Mouse (Mus musculus): ENCODE data around the gene Glis1.

The Glis1 gene

DNA sequence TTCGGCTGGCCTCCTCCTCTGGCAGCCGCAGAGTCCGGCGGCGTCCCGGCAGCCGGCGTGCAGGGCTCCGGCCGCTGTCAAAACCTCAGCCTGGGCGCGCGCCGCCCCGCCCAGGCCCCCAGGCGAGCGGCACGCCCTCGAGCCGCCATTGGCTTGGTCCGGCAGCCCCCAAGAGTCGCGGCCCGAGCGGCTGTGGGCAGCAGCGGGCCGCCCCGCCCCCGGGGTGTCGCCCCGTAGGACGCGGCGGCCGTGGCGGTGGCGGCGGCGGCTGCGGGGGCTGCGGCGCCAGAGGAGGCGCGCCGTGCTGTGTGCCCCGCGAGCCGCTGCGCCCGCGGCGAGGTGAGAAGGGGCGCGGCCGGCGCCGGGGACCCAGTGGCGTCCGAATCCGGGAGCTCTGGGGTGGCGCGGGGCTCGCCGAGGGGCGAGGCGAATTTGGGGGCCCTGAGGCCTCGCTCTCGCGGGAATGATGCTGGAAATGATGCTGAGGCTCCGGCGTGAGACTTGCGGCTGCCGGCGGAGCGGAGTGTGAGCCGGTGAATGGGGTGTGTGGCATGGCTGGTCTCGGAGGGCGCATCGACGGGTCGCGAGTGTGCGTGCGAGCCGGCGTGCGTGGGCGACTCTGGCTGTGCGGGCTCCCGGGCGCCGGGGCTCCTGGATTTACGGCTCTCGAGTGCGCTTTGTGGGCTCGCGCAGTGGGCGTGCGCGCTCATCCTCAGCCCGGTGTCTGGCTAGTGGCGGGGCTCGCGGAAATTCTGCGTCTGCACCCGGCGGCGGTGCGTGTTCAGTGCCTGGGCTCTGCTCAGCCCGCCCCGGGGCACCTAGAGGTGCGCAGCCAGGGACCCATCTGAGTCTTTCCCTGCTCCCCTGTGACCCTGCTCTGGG lies at the start of gene Glis1:
Glis1 (plus strand) TSS at position 236 of the 882 bp plus-strand sequence.
- DNase-seq (ENCODE audit: low spot score), result no peak

DNA sequence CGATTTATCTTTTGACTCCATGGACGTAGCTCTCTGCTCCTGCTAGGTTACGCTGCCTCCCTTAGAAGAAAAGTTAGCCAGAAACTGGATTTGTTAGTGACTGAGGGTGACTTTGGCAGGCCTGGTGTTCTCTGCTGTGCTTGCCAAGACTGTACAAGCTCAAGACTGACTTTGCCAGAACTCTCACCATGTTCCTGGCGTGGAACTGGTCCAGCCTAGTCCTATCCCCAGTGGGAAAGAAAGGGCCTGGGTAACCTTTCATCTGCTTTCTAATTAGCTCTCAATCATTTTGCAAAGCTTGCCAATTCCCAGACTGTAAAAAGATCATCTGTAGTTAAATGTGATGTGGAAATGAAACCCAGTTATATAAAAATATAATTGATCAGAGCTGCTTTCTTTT lies 47.4 kb upstream of the Glis1 start:
- no peak for DNase-seq (ENCODE audit: low spot score)

GRCm38 (mm10) chr4:107387465-107387864 lies 46.9 kb upstream of the Glis1 start:
- DNase-seq (ENCODE audit: low spot score), result no peak

- DNase-seq (ENCODE audit: low spot score), result no peak
These were observed 46.1 kb upstream of the Glis1 start for GRCm38 (mm10) chr4:107388291-107388690.

DNA sequence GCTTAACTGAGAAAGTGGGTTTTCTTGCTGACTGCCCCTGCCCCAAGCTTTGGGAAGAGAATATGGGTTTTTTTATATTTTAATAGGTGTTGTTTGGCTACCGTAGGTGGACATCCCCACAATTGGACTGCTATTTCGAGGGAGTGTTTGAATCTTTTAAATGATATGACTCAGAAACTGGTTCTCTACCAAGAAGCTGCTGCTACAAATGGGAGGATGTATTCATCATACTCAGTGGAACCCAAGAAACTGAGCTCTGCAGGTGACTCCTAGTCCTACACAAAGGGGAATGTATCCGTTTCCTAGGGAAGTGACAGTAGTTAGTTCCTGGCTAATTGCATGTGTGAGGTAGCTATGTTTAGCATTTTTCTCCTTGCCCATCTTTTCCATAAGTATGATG lies 45.0 kb upstream of the Glis1 start:
- no peak for DNase-seq (ENCODE audit: low spot score)

- no peak for DNase-seq (ENCODE audit: low spot score)
These were observed 40.6 kb upstream of the Glis1 start for GRCm38 (mm10) chr4:107393771-107394170.

DNA sequence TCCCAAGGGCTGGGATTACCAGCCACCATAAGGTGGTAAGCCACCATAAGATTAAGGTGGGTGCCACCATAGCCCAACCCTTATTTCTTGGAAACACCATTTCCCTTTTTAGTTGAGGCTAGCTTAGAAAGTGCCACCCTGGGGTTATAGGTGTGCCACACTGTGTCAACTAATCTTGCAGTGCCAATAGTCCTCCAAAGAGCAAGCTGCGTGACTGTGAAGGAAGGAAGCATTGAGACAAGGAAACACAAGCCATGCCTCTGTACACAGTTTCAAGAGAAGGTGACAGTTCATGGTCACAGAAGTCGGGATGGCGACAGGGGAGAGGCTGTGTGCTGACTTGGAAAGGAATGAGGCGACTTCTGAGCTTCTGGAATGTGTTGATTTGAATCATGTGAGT lies 14.2 kb upstream of the Glis1 start:
- DNase-seq (ENCODE audit: low spot score), result no peak

GRCm38 (mm10) chr4:107421711-107422110 lies 12.7 kb upstream of the Glis1 start:
- DNase-seq (ENCODE audit: low spot score), result no peak

GRCm38 (mm10) chr4:107422176-107422575 lies 12.2 kb upstream of the Glis1 start:
- DNase-seq (ENCODE audit: low spot score), result no peak

DNA sequence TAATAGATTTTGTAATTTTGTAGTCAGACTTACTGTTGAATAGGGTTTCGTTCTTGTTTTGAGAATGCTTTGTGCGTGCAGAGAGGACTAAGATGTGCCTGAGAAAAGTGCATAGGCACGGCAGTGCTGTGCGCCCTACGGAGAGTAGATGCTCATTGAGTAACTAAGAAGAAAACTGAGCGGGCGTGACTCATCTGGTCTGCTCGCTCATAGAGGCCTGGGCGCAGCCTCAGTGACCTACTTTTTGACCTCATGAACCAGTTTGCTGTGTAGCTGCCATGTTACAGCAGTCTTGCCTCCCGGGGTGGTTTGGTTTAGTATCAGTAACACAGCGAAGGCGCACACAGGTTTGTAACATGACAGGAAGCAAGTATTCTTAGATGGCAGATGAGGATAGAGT lies 8.8 kb upstream of the Glis1 start:
- no peak for DNase-seq (ENCODE audit: low spot score)

GRCm38 (mm10) chr4:107426631-107427030 lies 7.8 kb upstream of the Glis1 start:
- no peak for DNase-seq (ENCODE audit: low spot score)

GRCm38 (mm10) chr4:107432717-107433116 lies 1.7 kb upstream of the Glis1 start:
- DNase-seq (ENCODE audit: low spot score), result no peak

DNA sequence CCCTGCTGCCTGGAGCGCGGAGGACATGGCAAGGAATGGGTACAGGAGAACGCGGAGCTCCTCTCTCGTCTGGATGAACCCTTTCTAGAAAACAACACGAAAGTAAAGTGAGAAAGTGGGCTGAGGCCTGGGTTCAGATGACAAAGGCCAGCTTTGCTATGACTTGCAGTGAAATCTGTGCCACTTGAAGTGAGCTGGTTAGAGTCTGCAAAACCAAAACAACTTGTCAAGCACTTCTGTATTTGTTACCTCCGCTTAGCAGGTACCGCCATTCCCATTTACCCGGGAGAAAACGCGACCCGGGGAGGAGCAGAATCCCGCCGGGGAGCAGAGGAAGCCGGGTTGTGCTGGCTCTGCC lies 414 bp upstream of the Glis1 start:
- DNase-seq (ENCODE audit: low spot score), result no peak

DNA sequence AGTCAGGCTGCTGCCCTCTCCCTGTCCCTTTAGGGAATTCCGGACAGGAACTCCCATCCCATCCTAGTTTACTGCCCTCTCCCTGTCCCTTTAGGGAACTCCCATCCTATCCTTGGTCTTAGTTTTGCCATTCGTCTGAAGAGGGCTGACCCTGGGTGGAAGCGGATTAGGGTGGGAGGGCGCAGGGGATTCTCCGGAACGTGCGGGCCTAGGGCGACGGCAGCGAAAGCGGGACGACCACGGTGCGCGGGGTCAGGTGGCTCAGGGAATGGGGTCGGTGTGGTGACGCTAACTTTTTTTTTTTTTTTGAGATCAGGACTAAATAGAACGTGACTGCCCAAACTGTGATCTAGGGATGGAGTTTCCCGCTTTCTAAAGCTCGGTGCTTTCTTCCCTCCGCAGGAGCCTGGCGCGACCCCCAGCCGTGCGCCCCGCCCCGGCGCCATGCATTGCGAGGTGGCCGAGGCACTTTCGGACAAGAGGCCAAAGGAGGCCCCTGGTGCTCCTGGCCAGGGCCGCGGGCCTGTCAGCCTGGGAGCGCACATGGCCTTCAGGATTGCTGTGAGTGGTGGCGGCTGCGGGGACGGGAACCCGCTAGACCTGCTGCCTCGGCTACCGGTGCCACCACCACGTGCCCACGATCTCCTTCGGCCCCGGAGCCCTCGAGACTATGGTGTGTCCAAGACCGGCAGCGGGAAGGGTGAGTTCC lies 1.0 kb downstream of the Glis1 start:
- DNase-seq (ENCODE audit: low spot score), result no peak

- DNase-seq (ENCODE audit: low spot score), result no peak
These were observed 2.1 kb downstream of the Glis1 start for GRCm38 (mm10) chr4:107436476-107436875.

GRCm38 (mm10) chr4:107438741-107439140 lies 4.3 kb downstream of the Glis1 start:
- no peak for DNase-seq (ENCODE audit: low spot score)

GRCm38 (mm10) chr4:107440306-107440705 lies 5.9 kb downstream of the Glis1 start:
- DNase-seq (ENCODE audit: low spot score), result no peak

DNA sequence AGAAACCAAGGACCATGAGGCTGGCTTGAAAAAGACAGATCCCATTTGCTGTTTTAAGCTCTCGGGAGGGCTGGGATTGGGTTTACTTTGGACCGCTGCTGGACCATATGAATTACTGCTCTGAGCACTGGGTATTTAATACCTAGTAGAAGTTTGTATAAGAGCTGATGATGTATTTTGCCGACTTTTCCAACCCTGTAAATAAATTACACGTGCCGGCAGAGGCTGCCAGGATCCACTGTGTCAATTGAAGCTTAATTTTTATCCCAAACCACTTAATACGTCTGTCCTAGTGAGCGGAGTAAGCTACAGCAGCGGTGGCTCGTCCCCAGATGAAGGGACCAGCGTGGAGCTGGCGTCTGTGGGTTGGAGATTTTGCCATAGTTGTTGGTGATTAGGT lies 7.9 kb downstream of the Glis1 start:
- DNase-seq (ENCODE audit: low spot score), result no peak

- no peak for DNase-seq (ENCODE audit: low spot score)
These were observed 8.6 kb downstream of the Glis1 start for GRCm38 (mm10) chr4:107442891-107443483.

- no peak for DNase-seq (ENCODE audit: low spot score)
These were observed 9.2 kb downstream of the Glis1 start for GRCm38 (mm10) chr4:107443621-107444020.

DNA sequence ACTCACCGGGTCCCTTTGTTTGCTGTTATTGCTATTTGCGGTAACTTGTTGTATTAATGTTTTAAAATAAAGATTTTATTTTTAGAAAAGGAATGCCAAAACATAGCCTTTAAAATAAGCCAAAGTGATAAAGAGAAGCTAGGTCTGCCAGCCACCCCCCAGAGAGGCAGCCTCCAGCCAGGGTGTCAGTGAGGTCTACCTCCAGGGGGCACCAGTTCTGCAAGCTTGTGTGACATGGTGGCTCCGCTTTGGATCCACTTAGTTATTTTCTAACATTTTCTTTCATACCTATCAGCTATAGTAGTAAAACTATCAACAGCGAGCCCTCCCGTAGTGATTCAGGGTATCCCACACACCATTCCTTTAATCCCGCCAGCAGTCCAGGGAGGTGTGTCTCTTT lies 14.1 kb downstream of the Glis1 start:
- no peak for DNase-seq (ENCODE audit: low spot score)

- DNase-seq (ENCODE audit: low spot score), result no peak
These were observed 15.1 kb downstream of the Glis1 start for GRCm38 (mm10) chr4:107449519-107449918.
